Mouse (Mus musculus): ENCODE results near the gene Selenbp1.

DNA sequence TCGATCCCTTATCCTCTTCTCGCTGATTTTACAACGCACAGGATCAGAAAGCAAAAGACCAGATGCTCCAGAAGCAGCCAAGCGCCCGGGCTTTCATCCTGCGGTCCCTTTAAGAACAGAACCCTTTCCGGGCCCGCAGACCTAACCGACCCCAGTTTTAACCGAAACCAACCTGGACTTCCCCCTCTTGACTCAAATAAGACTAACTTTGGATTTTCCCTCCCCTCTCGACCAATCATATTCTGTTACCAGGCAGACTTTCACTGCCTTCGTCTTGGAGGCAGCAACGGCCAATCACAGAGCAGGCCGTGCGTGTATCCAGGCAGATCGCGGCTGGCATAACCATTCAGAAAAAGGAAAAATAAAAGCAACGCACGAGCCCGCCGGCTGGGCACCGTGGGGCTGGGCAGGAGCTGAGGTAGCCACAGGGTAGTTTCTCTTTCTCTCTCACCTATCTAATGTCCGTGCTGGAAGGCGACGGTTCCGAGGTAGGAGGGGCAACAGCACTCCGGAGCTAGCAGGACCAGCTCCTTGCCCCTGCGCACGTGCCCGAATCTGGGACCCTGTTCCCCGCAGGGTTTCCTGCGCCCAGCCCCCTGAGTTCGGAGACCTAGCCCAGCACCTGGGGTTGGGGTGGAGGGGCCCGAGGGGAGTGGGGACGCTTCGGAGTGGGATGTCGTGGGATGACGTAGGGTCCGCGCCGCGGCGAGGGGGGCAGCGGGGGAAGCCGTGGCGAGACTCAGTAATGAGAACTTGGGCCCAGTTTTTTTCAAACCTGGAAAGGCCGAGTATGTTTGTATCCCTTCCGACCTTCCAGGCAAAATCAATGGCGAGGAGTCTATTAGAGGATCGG is 21.1 kb downstream of the Selenbp1 start, which contains the start of gene Rfx5:
- TF ChIP-seq CTCF (IDR thresholded peaks at IDR 0.05; ENCODE audit: low read depth) (no peak), EP300 (IDR thresholded peaks at IDR 0.05; ENCODE audit: low read depth) (no peak)

Measured in liver, postnatal 0 days (tissue).